Mouse (Mus musculus): ENCODE measurements around the gene Kel. TPM values are rescaled to one million over a fixed set of nuclear protein-coding genes. Genes with fewer than 3 reads are reported as not detected.

Gene Kel
- polyA plus RNA-seq, 1 experiment from 2014 or later, result 21.7 TPM

DNA sequence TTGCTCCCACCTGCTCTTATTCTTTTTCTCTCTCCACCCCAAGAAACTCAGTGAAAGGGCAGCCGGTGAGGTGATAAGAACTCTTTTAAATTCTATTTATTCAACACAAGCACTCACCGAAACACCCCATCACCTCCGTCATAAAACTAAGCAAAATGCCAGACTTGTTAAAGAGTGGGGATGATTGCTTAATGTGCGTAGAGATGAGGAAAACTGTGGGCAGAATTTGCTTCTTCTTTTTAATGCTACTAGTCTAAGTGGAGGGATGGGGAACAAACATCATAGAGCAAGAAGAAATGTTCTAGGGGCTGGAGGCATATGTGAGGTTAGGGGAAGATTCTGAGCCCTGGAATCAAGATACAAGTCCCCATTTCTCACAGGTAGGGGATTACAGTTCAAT lies 61.4 kb downstream of the Kel start:
- H3K27me3 ChIP-seq (replicated peaks), result no peaks in the 10 kb centered on the region
- no peaks in the 10 kb centered on the region for H3K9me3 ChIP-seq
- H3K27ac ChIP-seq, result 0 out of 2 replicates have a peak overlapping the region, but pooled peaks have one; percentile 40
- H3K4me2 ChIP-seq, result no peak overlapping the region
- no peak overlapping the region for H3K4me3 ChIP-seq (replicated peaks)
- H3K4me1 ChIP-seq, result no peaks in the 10 kb centered on the region
- 0 out of 2 replicates have a peak, but pooled peaks have one; percentile 6 for ATAC-seq (ENCODE audit: insufficient read depth, low FRiP score, low read depth)
- WGBS, result 56% methylated on average over 4 of the region's 4 CpGs
- H3K36me3 ChIP-seq, result no peaks in the 10 kb centered on the region
- no peak overlapping the region for H3K9ac ChIP-seq

DNA sequence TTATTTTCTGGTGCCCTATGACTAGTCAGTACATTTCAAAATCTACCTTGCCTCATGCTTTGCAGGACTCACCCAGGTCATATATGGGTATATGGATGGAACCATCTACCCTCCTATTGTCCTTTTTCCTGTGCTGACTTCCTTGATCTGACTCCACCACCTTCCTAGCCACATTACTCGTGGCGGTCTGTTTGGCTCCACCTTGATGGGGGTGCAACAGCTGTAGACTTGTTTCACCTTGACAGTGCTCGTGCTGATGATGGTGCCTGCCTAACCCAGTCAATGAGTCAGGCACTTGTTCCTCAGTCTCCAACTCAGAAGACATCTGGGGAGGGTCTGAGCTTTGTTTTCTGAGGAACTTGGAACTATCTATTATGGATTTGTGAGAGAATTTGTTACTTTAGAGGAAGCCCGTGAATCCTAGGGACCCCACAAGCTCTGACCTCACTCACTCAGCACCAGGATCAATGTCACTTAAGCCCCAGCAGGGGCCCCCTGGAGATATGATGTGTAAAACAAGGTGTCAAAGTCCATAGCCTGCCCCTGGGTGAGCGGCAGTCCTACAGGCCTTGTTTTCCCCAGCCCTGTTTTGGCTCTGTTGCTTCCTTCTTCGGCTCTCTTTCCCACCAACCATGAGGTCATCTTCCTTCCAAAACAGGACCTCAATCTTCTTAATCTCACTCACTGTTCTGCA lies 62.8 kb downstream of the Kel start:
- no peak overlapping the region for H3K9ac ChIP-seq
- ATAC-seq (ENCODE audit: insufficient read depth, low FRiP score, low read depth), result peak; percentile 57
- 63% methylated on average over 6 of the region's 6 CpGs for WGBS
- H3K9me3 ChIP-seq, result no peaks in the 10 kb centered on the region
- H3K4me2 ChIP-seq, result no peak overlapping the region
- no peaks in the 10 kb centered on the region for H3K27me3 ChIP-seq (replicated peaks)
- H3K4me1 ChIP-seq, result no peaks in the 10 kb centered on the region
- H3K4me3 ChIP-seq (replicated peaks), result no peak overlapping the region
- no peaks in the 10 kb centered on the region for H3K36me3 ChIP-seq
- no peak overlapping the region; the same call in 1 of the 2 replicates for H3K27ac ChIP-seq

DNA sequence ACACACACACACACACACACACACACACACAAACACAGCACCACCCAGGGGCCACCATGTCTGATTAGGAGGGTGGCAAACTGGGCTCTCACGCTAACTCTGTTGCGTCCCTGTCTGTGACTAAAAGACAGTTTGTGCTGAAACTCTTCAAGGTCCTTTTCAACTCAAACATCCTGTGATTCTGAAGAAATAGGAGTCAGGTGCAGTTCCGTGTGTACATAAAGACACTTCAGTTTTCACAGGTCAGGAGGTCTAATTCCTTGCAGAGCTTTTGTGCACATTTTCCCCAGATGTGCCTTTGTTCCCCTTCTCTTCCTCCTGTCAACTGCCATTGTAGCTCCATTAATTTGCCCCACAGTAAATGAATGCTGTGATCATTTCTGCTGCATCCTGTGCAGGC lies 63.7 kb downstream of the Kel start:
- WGBS, result 63% methylated on average over 3 of the region's 3 CpGs

DNA sequence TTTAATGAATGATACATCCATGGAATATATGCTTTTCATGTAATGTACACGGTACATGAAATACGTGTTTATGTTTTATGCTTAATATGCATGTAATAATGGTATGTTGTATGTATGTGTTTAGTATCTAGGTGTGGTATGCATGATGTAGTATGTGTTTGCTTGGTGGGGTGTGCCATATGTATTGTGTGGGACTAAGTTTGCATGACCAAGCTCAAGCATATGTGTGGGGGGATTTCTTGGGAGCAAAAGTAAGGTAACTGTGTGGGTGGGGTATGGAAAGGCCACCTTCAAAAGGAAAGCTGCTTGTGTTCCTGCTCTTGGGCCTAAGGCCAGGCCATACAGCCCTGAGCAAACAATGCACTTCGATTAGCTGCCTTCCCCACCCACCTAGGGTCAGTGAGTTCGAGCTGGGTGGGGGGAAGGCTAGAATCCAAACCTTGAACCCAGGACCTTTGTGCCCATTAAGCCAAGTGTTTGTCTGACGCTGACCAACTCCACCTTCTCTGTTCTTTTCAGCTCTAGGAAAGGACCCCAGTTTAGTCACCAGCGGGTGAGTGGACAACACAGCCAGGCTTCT lies 66.1 kb downstream of the Kel start:
- H3K27ac ChIP-seq, result no peak overlapping the region
- ATAC-seq (ENCODE audit: insufficient read depth, low FRiP score, low read depth), result no peak
- no peak overlapping the region for H3K4me3 ChIP-seq (replicated peaks)
- no peak overlapping the region for H3K4me2 ChIP-seq
- no peak overlapping the region for H3K9ac ChIP-seq
- H3K27me3 ChIP-seq (replicated peaks), result no peaks in the 10 kb centered on the region
- H3K4me1 ChIP-seq, result no peaks in the 10 kb centered on the region
- 67% methylated on average over 6 of the region's 6 CpGs for WGBS
- H3K36me3 ChIP-seq, result no peaks in the 10 kb centered on the region
- H3K9me3 ChIP-seq, result no peaks in the 10 kb centered on the region

More for the DNA sequence above, 63.7 kb downstream of the Kel start:
- Histone ChIP-seq H3K9me3 (no peaks in the 10 kb centered on the region), H3K36me3 (no peaks in the 10 kb centered on the region), H3K27ac (no peak overlapping the region), H3K4me3 (replicated peaks) (no peak overlapping the region), H3K9ac (no peak overlapping the region), H3K4me2 (no peak overlapping the region), H3K27me3 (replicated peaks) (no peaks in the 10 kb centered on the region), H3K4me1 (no peaks in the 10 kb centered on the region)
- no peak for ATAC-seq (ENCODE audit: insufficient read depth, low FRiP score, low read depth)

DNA sequence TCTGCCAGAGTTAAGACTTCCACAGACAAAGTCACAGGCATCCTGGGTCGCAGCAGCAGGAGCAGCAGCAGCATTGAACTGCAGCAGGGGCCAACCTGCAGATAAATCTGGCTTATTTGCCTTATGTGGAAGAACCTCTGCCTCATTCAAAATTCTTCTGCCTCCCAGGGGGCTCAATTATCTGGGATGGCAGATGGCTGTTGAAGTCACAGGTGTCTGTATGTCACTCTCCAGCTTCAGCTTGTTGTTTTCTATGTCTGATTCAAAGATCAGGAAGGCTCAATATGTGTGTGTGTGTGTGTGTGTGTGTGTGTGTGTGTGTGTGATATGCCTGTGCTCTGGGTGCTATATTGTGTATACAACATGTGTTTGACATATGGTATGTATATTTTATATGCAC lies 66.7 kb downstream of the Kel start:
- no peak overlapping the region for H3K9ac ChIP-seq
- no peak for ATAC-seq (ENCODE audit: insufficient read depth, low FRiP score, low read depth)
- H3K4me2 ChIP-seq, result no peak overlapping the region
- no peaks in the 10 kb centered on the region for H3K4me1 ChIP-seq
- H3K9me3 ChIP-seq, result no peaks in the 10 kb centered on the region
- no peak overlapping the region for H3K27ac ChIP-seq
- no peaks in the 10 kb centered on the region for H3K27me3 ChIP-seq (replicated peaks)
- no peaks in the 10 kb centered on the region for H3K36me3 ChIP-seq
- H3K4me3 ChIP-seq (replicated peaks), result no peak overlapping the region
- 26% methylated on average over 1 of the region's 1 CpGs for WGBS

Other genes with a start within 250 kb of the Kel start
- gene Prss1, start 245.4 kb downstream of the Kel start, polyA plus RNA-seq (2015; fragmentation: Nextera tagmentation; extraction: Ambion mirVana), result 367 and 403 TPM in 2 replicates
- 141 and 187 TPM in 2 replicates for gene Prss2, start 182.6 kb downstream of the Kel start, polyA plus RNA-seq (2015; fragmentation: Nextera tagmentation; extraction: Ambion mirVana)
- 9.2 and 12.0 TPM in 2 replicates for gene Ephb6, start 98.9 kb downstream of the Kel start, polyA plus RNA-seq (2015; fragmentation: Nextera tagmentation; extraction: Ambion mirVana)
- 5.0 and 5.3 TPM in 2 replicates for gene Trpv6, start 67.9 kb downstream of the Kel start, polyA plus RNA-seq (2015; fragmentation: Nextera tagmentation; extraction: Ambion mirVana)
- gene Trpv5, start 23.6 kb downstream of the Kel start, polyA plus RNA-seq (2015; fragmentation: Nextera tagmentation; extraction: Ambion mirVana), result 0.04 and 0.05 TPM in 2 replicates
- gene Llcfc1, start 19.9 kb downstream of the Kel start, polyA plus RNA-seq (2015; fragmentation: Nextera tagmentation; extraction: Ambion mirVana), result 0.24 and 0.68 TPM in 2 replicates
- gene Olfr459, start 70.8 kb upstream of the Kel start, polyA plus RNA-seq (2015; fragmentation: Nextera tagmentation; extraction: Ambion mirVana), result not detected in 2 replicates
- not detected in 2 replicates for gene Pip, start 143.2 kb upstream of the Kel start, polyA plus RNA-seq (2015; fragmentation: Nextera tagmentation; extraction: Ambion mirVana)
- not detected in 2 replicates for gene Sval2, start 148.7 kb upstream of the Kel start, polyA plus RNA-seq (2015; fragmentation: Nextera tagmentation; extraction: Ambion mirVana)
- 0.54 TPM in 1 of 2 replicates, not detected in the other for gene Sval1, start 247.3 kb upstream of the Kel start, polyA plus RNA-seq (2015; fragmentation: Nextera tagmentation; extraction: Ambion mirVana)